Mouse (Mus musculus) bone marrow, adult 2 months (tissue): ENCODE measurements around the gene Olfr5.

Source experiments
- CTCF ChIP-seq: fragments of 200-500 bp; IDR thresholded peaks from 2 replicates; pipeline ENCODE4 v1.5.1; 2011; ENCODE audit warnings: low read length, control low read depth; ENCODE audit not compliant: control insufficient read depth, insufficient read depth
- POLR2A ChIP-seq: fragments of 200-500 bp; IDR thresholded peaks from 2 replicates; pipeline ENCODE4 v1.6.1; 2011; ENCODE audit warnings: low read depth, mild to moderate bottlenecking, control low read depth, low read length, borderline replicate concordance; ENCODE audit not compliant: control insufficient read depth

GRCm38 (mm10) chr7:6455868-6456267 is 30.9 kb downstream of the Olfr5 start, which contains the start of gene Olfr1336:
- TF ChIP-seq POLR2A (no peak), CTCF (no peak)
